Mouse (Mus musculus): Measurements from ENCODE around the gene Ugt1a6a. TPM values are rescaled to one million over a fixed set of nuclear protein-coding genes. Genes with fewer than 3 reads are reported as not detected.
"Not testable (repeated sequence)": the region's sequence is repeated elsewhere in the genome, so short reads cannot be mapped to it uniquely, and the experiment has no call there.

Gene Ugt1a6a
- polyA plus RNA-seq, 1 experiment from 2014 or later, result 10.6 TPM

DNA sequence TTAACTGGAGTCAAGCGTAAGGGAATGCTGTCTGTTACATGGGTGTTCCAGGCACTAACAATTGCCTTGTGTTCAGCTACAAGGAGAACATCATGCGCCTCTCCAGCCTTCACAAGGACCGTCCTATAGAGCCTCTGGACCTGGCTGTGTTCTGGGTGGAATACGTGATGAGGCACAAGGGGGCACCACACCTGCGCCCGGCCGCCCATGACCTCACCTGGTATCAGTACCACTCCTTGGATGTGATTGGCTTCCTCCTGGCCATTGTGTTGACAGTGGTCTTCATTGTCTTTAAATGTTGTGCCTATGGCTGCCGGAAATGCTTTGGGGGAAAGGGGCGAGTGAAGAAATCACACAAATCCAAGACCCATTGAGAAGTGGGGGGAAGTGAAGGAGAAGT is 83.4 kb downstream of the Ugt1a6a start:
- Histone ChIP-seq H3K27me3 (replicated peaks; ENCODE audit: control insufficient read depth, insufficient read depth, low read length) (no peaks in the 10 kb centered on the region), H3K27ac (replicated peaks; ENCODE audit: low read depth, low read length) (no peak overlapping the region), H3K9ac (ENCODE audit: low read depth, low read length) (no peak overlapping the region), H3K4me3 (ENCODE audit: low read depth, low read length) (no peak overlapping the region), H3K36me3 (ENCODE audit: control insufficient read depth, insufficient read depth, low read length) (no peaks in the 10 kb centered on the region), H3K9me3 (ENCODE audit: control insufficient read depth, low read length) (peaks cover 36% of the 10 kb centered on the region), H3K4me2 (ENCODE audit: low read depth, low read length) (no peak overlapping the region), H3K4me1 (ENCODE audit: control insufficient read depth, insufficient read depth, low read length) (no peaks in the 10 kb centered on the region)
- DNase-seq (ENCODE audit: low spot score) (peak; percentile 13), ATAC-seq (ENCODE audit: low read depth) (no peak)
- WGBS, result 71% methylated on average over 9 of the region's 9 CpGs

DNA sequence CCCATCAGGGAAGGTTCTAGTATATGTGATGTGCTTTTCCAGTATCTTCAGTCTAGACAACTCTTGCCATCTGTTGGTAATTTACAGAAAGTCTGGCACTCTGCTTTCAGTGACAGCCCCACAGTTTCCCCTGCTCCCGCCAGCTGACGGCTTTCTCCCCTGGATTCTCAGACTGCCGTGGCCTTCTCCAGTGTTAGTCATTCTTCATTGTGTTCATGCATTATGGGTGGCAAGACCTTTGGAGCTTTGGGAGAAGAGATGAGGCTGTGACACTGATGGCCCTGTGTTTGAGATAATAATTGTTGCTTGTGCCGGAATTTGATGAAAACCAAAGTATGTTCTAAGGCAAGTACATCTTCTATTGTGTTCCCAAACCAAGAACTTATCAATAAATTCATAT is 84.0 kb downstream of the Ugt1a6a start:
- H3K9me3 ChIP-seq (ENCODE audit: control insufficient read depth, low read length), result peaks cover 31% of the 10 kb centered on the region
- WGBS, result 44% methylated on average over 4 of the region's 4 CpGs
- H3K4me2 ChIP-seq (ENCODE audit: low read depth, low read length), result no peak overlapping the region
- no peaks in the 10 kb centered on the region for H3K36me3 ChIP-seq (ENCODE audit: control insufficient read depth, insufficient read depth, low read length)
- ATAC-seq (ENCODE audit: low read depth) (no peak), DNase-seq (ENCODE audit: low spot score) (peak; percentile 20)
- H3K4me1 ChIP-seq (ENCODE audit: control insufficient read depth, insufficient read depth, low read length), result no peaks in the 10 kb centered on the region
- H3K27ac ChIP-seq (replicated peaks; ENCODE audit: low read depth, low read length), result no peak overlapping the region
- no peaks in the 10 kb centered on the region for H3K27me3 ChIP-seq (replicated peaks; ENCODE audit: control insufficient read depth, insufficient read depth, low read length)
- H3K9ac ChIP-seq (ENCODE audit: low read depth, low read length), result no peak overlapping the region
- H3K4me3 ChIP-seq (ENCODE audit: low read depth, low read length), result no peak overlapping the region

DNA sequence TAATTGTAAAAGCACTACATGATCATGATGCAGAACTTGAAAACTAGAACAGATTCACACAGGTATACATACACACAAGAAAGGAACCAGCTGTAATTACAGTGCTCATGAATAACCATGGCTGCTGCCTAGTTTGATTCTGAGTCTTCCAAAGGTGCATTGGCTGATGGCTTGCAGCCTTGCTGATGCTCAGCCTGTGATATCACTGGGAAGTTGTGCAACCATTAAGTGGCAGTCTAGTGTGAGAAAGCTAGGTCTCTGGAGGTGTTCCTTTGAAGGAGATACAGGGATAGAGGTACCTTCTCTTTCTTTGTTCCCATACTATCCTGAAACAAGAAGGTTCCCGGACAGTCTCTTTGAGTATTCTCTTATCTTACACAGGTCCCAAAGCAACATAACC is 84.4 kb downstream of the Ugt1a6a start:
- no peak overlapping the region for H3K9ac ChIP-seq (ENCODE audit: low read depth, low read length)
- WGBS, result 23% methylated on average over 1 of the region's 1 CpGs
- H3K9me3 ChIP-seq (ENCODE audit: control insufficient read depth, low read length), result peaks cover 26% of the 10 kb centered on the region
- no peak overlapping the region for H3K4me2 ChIP-seq (ENCODE audit: low read depth, low read length)
- no peaks in the 10 kb centered on the region for H3K36me3 ChIP-seq (ENCODE audit: control insufficient read depth, insufficient read depth, low read length)
- no peak overlapping the region for H3K27ac ChIP-seq (replicated peaks; ENCODE audit: low read depth, low read length)
- no peak for ATAC-seq (ENCODE audit: low read depth)
- peak; percentile 12 for DNase-seq (ENCODE audit: low spot score)
- H3K4me1 ChIP-seq (ENCODE audit: control insufficient read depth, insufficient read depth, low read length), result no peaks in the 10 kb centered on the region
- no peak overlapping the region for H3K4me3 ChIP-seq (ENCODE audit: low read depth, low read length)
- no peaks in the 10 kb centered on the region for H3K27me3 ChIP-seq (replicated peaks; ENCODE audit: control insufficient read depth, insufficient read depth, low read length)

DNA sequence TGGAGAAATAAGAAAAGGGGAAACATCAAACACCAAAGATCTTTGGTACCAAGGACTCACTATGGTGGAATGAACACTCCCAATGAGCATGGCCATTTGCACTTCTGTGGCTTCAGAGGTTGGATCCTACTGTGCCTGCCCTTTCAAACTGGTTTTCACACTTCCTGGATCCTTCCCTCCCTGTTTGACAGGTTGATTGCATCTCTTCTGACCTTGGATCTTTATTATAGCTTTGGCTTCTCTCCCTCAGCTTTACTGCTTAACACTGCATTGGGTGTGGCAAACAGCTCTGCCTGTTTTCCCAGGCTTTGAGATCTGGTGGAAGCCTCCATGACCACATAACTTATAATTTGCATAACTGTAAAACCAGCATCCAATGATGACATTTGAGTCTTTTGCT is 85.7 kb downstream of the Ugt1a6a start:
- H3K27ac ChIP-seq (replicated peaks; ENCODE audit: low read depth, low read length), result no peak overlapping the region
- H3K9ac ChIP-seq (ENCODE audit: low read depth, low read length), result no peak overlapping the region
- no peak overlapping the region for H3K4me2 ChIP-seq (ENCODE audit: low read depth, low read length)
- H3K27me3 ChIP-seq (replicated peaks; ENCODE audit: control insufficient read depth, insufficient read depth, low read length), result no peaks in the 10 kb centered on the region
- no peaks in the 10 kb centered on the region for H3K36me3 ChIP-seq (ENCODE audit: control insufficient read depth, insufficient read depth, low read length)
- H3K9me3 ChIP-seq (ENCODE audit: control insufficient read depth, low read length), result peaks cover 15% of the 10 kb centered on the region
- peak; percentile 48 for DNase-seq (ENCODE audit: low spot score)
- no peaks in the 10 kb centered on the region for H3K4me1 ChIP-seq (ENCODE audit: control insufficient read depth, insufficient read depth, low read length)
- no peak overlapping the region for H3K4me3 ChIP-seq (ENCODE audit: low read depth, low read length)
- ATAC-seq (ENCODE audit: low read depth), result no peak

DNA sequence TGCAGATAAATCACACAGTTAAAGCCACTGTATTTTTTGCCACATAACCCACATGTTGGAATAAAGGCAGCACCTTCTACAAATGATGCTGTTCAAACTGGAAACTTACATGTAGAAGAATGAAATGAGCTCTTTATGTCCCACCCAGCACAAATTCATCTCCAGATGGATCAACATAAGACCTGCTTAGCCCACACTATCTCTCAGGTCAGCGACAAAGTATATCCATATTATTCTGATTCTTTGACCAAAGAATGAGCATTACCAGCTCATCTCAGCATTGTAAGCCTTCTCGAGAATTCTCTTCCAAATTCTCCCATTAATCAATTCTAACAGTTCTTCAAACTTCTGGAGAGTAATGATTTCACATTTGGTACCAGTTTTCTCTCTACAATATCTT is 87.6 kb downstream of the Ugt1a6a start:
- Histone ChIP-seq H3K27me3 (replicated peaks; ENCODE audit: control insufficient read depth, insufficient read depth, low read length) (no peaks in the 10 kb centered on the region), H3K36me3 (ENCODE audit: control insufficient read depth, insufficient read depth, low read length) (no peaks in the 10 kb centered on the region), H3K9ac (ENCODE audit: low read depth, low read length) (no peak overlapping the region), H3K4me1 (ENCODE audit: control insufficient read depth, insufficient read depth, low read length) (no peaks in the 10 kb centered on the region), H3K4me2 (ENCODE audit: low read depth, low read length) (no peak overlapping the region), H3K9me3 (ENCODE audit: control insufficient read depth, low read length) (peaks cover 25% of the 10 kb centered on the region), H3K4me3 (ENCODE audit: low read depth, low read length) (no peak overlapping the region), H3K27ac (replicated peaks; ENCODE audit: low read depth, low read length) (no peak overlapping the region)
- ATAC-seq (ENCODE audit: low read depth) (no peak), DNase-seq (ENCODE audit: low spot score) (peak; percentile 4)
- WGBS, result 44% methylated on average over 2 of the region's 2 CpGs

DNA sequence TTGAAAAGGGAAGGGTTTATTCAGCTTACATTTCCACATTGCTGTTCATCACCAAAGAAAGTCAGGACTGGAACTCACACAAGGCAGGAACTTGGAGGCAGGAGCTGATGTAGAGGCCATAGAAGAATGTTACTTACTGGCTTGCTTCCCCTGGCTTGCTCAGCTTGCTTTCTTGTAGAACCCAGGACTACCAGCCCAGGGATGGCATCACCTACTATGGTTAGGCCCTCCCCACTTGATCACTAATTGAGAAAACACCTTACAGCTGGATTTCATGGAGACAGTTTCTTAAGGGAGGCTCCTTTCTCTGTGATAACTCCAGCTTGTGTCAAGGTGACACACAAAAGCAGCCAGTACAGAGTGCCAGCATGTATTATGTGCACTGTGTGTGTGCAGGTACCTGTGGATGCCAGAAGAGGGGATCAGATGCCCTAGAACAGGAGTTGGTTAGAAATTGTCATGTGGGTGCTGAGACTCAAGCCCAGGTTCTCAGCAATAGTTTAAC is 88.5 kb downstream of the Ugt1a6a start:
- not testable (repeated sequence) for H3K27ac ChIP-seq (replicated peaks; ENCODE audit: low read depth, low read length); H3K36me3 ChIP-seq (ENCODE audit: control insufficient read depth, insufficient read depth, low read length); DNase-seq (ENCODE audit: low spot score); H3K9ac ChIP-seq (ENCODE audit: low read depth, low read length); ATAC-seq (ENCODE audit: low read depth); H3K4me2 ChIP-seq (ENCODE audit: low read depth, low read length); H3K4me1 ChIP-seq (ENCODE audit: control insufficient read depth, insufficient read depth, low read length); H3K27me3 ChIP-seq (replicated peaks; ENCODE audit: control insufficient read depth, insufficient read depth, low read length); H3K4me3 ChIP-seq (ENCODE audit: low read depth, low read length)
- peaks cover 34% of the 10 kb centered on the region for H3K9me3 ChIP-seq (ENCODE audit: control insufficient read depth, low read length)

DNA sequence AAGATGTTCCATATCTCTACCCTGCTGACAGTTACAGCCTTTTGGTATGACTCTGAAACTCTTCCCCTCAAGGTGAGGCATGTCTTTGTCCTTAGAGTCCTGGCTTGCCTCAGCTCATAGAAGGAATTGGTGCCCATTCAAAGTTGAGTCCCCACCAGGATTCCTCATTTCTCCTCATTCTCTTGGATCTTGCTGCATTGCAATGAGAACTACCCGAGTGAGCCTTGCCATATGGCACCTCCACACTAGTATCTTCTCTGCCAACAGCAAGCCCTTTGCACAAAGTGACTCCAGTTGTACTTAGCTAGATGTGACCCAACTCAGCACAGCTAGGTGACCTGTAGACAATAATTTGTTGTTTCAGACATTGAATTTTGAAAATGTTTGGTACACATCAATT is 89.0 kb downstream of the Ugt1a6a start:
- no peaks in the 10 kb centered on the region for H3K36me3 ChIP-seq (ENCODE audit: control insufficient read depth, insufficient read depth, low read length)
- no peak overlapping the region for H3K4me3 ChIP-seq (ENCODE audit: low read depth, low read length)
- H3K4me2 ChIP-seq (ENCODE audit: low read depth, low read length), result no peak overlapping the region
- ATAC-seq (ENCODE audit: low read depth), result no peak
- H3K27me3 ChIP-seq (replicated peaks; ENCODE audit: control insufficient read depth, insufficient read depth, low read length), result no peaks in the 10 kb centered on the region
- no peak overlapping the region for H3K27ac ChIP-seq (replicated peaks; ENCODE audit: low read depth, low read length)
- no peak overlapping the region for H3K9ac ChIP-seq (ENCODE audit: low read depth, low read length)
- no peak for DNase-seq (ENCODE audit: low spot score)
- no peaks in the 10 kb centered on the region for H3K4me1 ChIP-seq (ENCODE audit: control insufficient read depth, insufficient read depth, low read length)
- WGBS, result 43% methylated on average over 1 of the region's 1 CpGs
- peaks cover 39% of the 10 kb centered on the region for H3K9me3 ChIP-seq (ENCODE audit: control insufficient read depth, low read length)

DNA sequence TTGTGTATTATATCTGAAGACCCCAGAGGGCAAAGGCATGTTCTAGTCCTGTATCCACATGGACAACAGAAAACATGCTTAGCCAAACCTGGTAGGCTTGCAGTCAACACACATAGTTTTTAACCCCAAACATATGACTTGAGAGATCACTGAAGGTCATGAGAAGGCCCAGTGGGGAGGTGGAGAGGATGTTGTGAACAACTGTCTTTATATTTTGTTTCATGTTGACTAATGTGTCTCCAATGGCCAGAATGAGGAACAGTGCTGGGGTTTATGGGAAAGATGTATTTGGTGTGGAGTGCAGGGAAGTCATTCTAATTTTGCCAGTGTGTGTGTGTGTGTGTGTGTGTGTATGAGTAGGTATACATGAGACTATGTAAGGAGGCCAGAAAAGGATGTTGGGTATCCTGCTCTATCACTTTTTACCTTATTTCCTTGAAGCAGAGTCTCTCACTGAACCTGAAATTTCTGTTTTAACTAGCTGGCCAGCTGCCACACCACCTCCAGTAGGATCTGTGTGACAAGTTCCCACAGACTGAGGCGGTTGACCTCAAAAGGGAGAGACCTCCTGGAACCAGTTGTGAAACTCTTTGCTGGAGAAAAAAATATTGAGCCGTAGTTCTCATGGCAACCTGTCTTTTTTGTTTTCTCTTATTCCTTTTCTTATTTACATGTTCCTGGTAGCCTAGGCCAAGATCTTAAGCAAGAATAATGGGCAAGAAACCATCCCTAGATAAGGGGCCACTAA is 89.6 kb downstream of the Ugt1a6a start:
- no peak for ATAC-seq (ENCODE audit: low read depth)

DNA sequence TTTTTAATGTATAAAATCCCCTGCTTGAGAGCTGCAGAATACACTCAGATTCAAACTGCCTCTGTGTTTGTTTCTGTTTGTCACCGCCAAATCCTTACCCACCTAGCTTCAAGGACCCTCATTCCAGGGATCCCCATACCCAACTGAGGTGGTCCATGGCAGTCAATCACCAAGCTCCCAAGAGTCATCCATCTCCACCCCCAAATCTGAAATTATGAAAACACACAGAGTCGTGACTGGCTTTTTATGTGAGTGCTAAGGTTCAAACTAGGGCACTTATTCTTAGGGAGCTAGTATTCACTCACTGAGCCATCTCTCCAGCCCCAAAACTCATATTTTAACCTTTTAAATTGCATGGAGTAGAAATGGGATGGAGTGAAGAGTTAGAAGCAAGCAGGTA is 90.7 kb downstream of the Ugt1a6a start:
- H3K9me3 ChIP-seq (ENCODE audit: control insufficient read depth, low read length), result peaks cover 56% of the 10 kb centered on the region
- H3K36me3 ChIP-seq (ENCODE audit: control insufficient read depth, insufficient read depth, low read length); H3K27ac ChIP-seq (replicated peaks; ENCODE audit: low read depth, low read length); H3K27me3 ChIP-seq (replicated peaks; ENCODE audit: control insufficient read depth, insufficient read depth, low read length); H3K4me3 ChIP-seq (ENCODE audit: low read depth, low read length); H3K4me1 ChIP-seq (ENCODE audit: control insufficient read depth, insufficient read depth, low read length); H3K4me2 ChIP-seq (ENCODE audit: low read depth, low read length); H3K9ac ChIP-seq (ENCODE audit: low read depth, low read length); DNase-seq (ENCODE audit: low spot score); ATAC-seq (ENCODE audit: low read depth): not testable (repeated sequence)
- WGBS, result 36% methylated on average over 2 of the region's 2 CpGs

More for the DNA sequence above, 89.6 kb downstream of the Ugt1a6a start:
- Histone ChIP-seq H3K4me2 (ENCODE audit: low read depth, low read length) (no peak overlapping the region), H3K27me3 (replicated peaks; ENCODE audit: control insufficient read depth, insufficient read depth, low read length) (no peaks in the 10 kb centered on the region), H3K9me3 (ENCODE audit: control insufficient read depth, low read length) (peaks cover 45% of the 10 kb centered on the region), H3K9ac (ENCODE audit: low read depth, low read length) (no peak overlapping the region), H3K27ac (replicated peaks; ENCODE audit: low read depth, low read length) (no peak overlapping the region), H3K4me1 (ENCODE audit: control insufficient read depth, insufficient read depth, low read length) (no peaks in the 10 kb centered on the region), H3K36me3 (ENCODE audit: control insufficient read depth, insufficient read depth, low read length) (no peaks in the 10 kb centered on the region), H3K4me3 (ENCODE audit: low read depth, low read length) (no peak overlapping the region)
- DNase-seq (ENCODE audit: low spot score), result no peak
- 69% methylated on average over 2 of the region's 2 CpGs for WGBS
